Mouse (Mus musculus): ENCODE results near the gene Ptprd.

GRCm38 (mm10) chr4:76194762-76195161 lies 2017.0 kb downstream of the Ptprd start:
- no peak for TF ChIP-seq CTCF (IDR thresholded peaks at IDR 0.05; ENCODE audit: borderline replicate concordance, extremely low read depth, insufficient read depth, insufficient read length)
- TF ChIP-seq POLR2A (IDR thresholded peaks at IDR 0.05; ENCODE audit: borderline replicate concordance, extremely low read depth, insufficient read depth, insufficient read length, poor library complexity, severe bottlenecking) = no peak
